Mouse (Mus musculus): ENCODE measurements at regions not wholly inside any gene's neighbourhood (a gene's known extent, or its start where the extent isn't known, plus 50 kb on each side); places are given as distances from the start of the nearest gene placed in this dataset.

GRCm38 (mm10) chr8:112427721-112428389 is 142.0 kb upstream of the Cntnap4 start:
- TF ChIP-seq CTCF (IDR thresholded peaks at IDR 0.05; ENCODE audit: borderline replicate concordance, insufficient read depth, low read length) (no peak), POLR2A (IDR thresholded peaks at IDR 0.05; ENCODE audit: low read depth, low read length) (no peak)
- Histone ChIP-seq H3K4me1 (ENCODE audit: control insufficient read depth, insufficient read depth, low read length) (no peaks in the 10 kb centered on the region), H3K4me3 (ENCODE audit: insufficient read depth, low read length) (no peak overlapping the region), H3K27ac (ENCODE audit: insufficient read depth, low read length) (no peak overlapping the region)

DNA sequence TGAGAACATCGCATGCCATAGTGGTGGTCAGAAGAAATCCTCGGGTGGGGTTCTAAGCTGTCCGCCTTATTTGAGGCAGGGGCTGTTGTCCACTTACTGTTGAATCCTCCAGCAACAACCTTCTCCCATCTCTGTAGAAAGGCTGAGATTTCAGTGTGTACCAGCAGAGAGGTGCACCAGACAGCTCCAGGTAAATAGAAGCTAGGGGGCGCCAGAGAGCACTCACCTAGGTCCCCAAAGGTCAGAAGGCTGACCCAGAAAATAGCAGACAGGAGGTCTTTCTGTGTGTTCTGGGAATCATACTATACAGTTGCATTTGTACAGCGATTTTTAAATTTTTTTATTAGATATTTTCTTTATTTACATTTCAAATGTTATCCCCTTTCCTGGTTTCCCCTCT is 157.9 kb upstream of the Cntnap4 start:
- TF ChIP-seq CTCF (IDR thresholded peaks at IDR 0.05; ENCODE audit: borderline replicate concordance, insufficient read depth, low read length): no peak
- no peak for TF ChIP-seq POLR2A (IDR thresholded peaks at IDR 0.05; ENCODE audit: low read depth, low read length)
- Histone ChIP-seq H3K4me3 (ENCODE audit: insufficient read depth, low read length) (no peak overlapping the region), H3K27ac (ENCODE audit: insufficient read depth, low read length) (no peak overlapping the region), H3K4me1 (ENCODE audit: control insufficient read depth, insufficient read depth, low read length) (no peaks in the 10 kb centered on the region)

GRCm38 (mm10) chr8:112411213-112411612 is 158.6 kb upstream of the Cntnap4 start:
- H3K27ac ChIP-seq (ENCODE audit: insufficient read depth, low read length): no peak overlapping the region
- no peaks in the 10 kb centered on the region for H3K4me1 ChIP-seq (ENCODE audit: control insufficient read depth, insufficient read depth, low read length)
- TF ChIP-seq CTCF (IDR thresholded peaks at IDR 0.05; ENCODE audit: borderline replicate concordance, insufficient read depth, low read length) (peak; percentile 31; the same call in 1 of the 2 replicates), POLR2A (IDR thresholded peaks at IDR 0.05; ENCODE audit: low read depth, low read length) (no peak)
- no peak overlapping the region for H3K4me3 ChIP-seq (ENCODE audit: insufficient read depth, low read length)

GRCm38 (mm10) chr8:112408211-112408735 is 161.6 kb upstream of the Cntnap4 start:
- Histone ChIP-seq H3K27ac (ENCODE audit: insufficient read depth, low read length) (no peak overlapping the region), H3K4me3 (ENCODE audit: insufficient read depth, low read length) (no peak overlapping the region), H3K4me1 (ENCODE audit: control insufficient read depth, insufficient read depth, low read length) (no peaks in the 10 kb centered on the region)
- no peak for TF ChIP-seq CTCF (IDR thresholded peaks at IDR 0.05; ENCODE audit: borderline replicate concordance, insufficient read depth, low read length)
- TF ChIP-seq POLR2A (IDR thresholded peaks at IDR 0.05; ENCODE audit: low read depth, low read length): no peak

- Histone ChIP-seq H3K27ac (ENCODE audit: insufficient read depth, low read length) (no peak overlapping the region), H3K4me3 (ENCODE audit: insufficient read depth, low read length) (no peak overlapping the region), H3K4me1 (ENCODE audit: control insufficient read depth, insufficient read depth, low read length) (no peaks in the 10 kb centered on the region)
- TF ChIP-seq CTCF (IDR thresholded peaks at IDR 0.05; ENCODE audit: borderline replicate concordance, insufficient read depth, low read length): no peak
- TF ChIP-seq POLR2A (IDR thresholded peaks at IDR 0.05; ENCODE audit: low read depth, low read length): no peak
Measured at GRCm38 (mm10) chr8:112404087-112404486, 165.8 kb upstream of the Cntnap4 start.

DNA sequence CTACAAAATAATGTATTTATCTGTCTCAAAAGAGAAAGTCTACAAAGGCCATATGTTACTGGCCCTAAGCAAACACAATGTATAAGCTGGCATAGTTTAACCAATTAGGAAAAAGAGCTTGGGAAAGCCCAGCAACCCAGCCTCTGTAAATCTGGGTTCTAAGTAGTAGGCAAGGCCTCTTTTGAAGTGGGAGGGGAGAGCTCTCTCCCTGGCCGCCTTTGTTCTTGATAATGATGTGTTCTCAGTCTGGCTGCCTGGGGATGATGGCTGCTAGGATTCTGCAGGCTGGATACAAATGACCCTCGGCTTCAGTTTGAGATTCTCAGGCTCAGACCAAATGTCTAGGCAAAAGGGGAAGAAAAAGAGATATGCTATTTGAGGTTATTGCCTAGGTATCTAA is 172.4 kb upstream of the Cntnap4 start:
- TF ChIP-seq CTCF (IDR thresholded peaks at IDR 0.05; ENCODE audit: borderline replicate concordance, insufficient read depth, low read length) (no peak), POLR2A (IDR thresholded peaks at IDR 0.05; ENCODE audit: low read depth, low read length) (no peak)
- Histone ChIP-seq H3K27ac (ENCODE audit: insufficient read depth, low read length) (no peak overlapping the region), H3K4me1 (ENCODE audit: control insufficient read depth, insufficient read depth, low read length) (no peaks in the 10 kb centered on the region), H3K4me3 (ENCODE audit: insufficient read depth, low read length) (no peak overlapping the region)

GRCm38 (mm10) chr8:112390108-112390507 is 179.7 kb upstream of the Cntnap4 start:
- no peak overlapping the region for H3K4me3 ChIP-seq (ENCODE audit: insufficient read depth, low read length)
- TF ChIP-seq CTCF (IDR thresholded peaks at IDR 0.05; ENCODE audit: borderline replicate concordance, insufficient read depth, low read length) (no peak), POLR2A (IDR thresholded peaks at IDR 0.05; ENCODE audit: low read depth, low read length) (no peak)
- H3K4me1 ChIP-seq (ENCODE audit: control insufficient read depth, insufficient read depth, low read length): no peaks in the 10 kb centered on the region
- no peak overlapping the region for H3K27ac ChIP-seq (ENCODE audit: insufficient read depth, low read length)

GRCm38 (mm10) chr8:112348323-112348722 is 221.5 kb upstream of the Cntnap4 start:
- Histone ChIP-seq H3K27ac (ENCODE audit: insufficient read depth, low read length) (no peak overlapping the region), H3K4me1 (ENCODE audit: control insufficient read depth, insufficient read depth, low read length) (no peaks in the 10 kb centered on the region), H3K4me3 (ENCODE audit: insufficient read depth, low read length) (no peak overlapping the region)
- TF ChIP-seq POLR2A (IDR thresholded peaks at IDR 0.05; ENCODE audit: low read depth, low read length) (no peak), CTCF (IDR thresholded peaks at IDR 0.05; ENCODE audit: borderline replicate concordance, insufficient read depth, low read length) (no peak)

DNA sequence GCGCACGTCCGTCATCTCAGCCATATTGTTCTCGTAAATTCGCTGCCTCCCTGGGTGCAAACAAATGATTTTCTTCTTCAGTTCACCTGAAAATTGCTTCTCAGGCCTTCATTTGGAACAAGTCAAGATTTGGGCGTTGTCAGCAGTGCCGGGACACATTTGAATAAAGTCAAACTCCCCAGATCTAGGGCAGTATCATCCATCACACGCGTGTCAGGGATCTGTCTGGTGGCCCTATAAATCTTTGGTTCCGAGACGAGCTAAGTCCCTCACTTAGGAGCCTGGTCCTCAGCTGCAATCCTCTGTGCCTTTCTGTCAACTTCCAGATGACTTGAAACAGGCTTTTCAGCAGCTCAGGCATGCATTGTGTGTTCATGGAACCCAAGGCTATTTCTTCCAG is 236.7 kb upstream of the Cntnap4 start:
- TF ChIP-seq POLR2A (IDR thresholded peaks at IDR 0.05; ENCODE audit: low read depth, low read length): no peak
- TF ChIP-seq CTCF (IDR thresholded peaks at IDR 0.05; ENCODE audit: borderline replicate concordance, insufficient read depth, low read length): no peak
- Histone ChIP-seq H3K27ac (ENCODE audit: insufficient read depth, low read length) (no peak overlapping the region), H3K4me1 (ENCODE audit: control insufficient read depth, insufficient read depth, low read length) (no peaks in the 10 kb centered on the region), H3K4me3 (ENCODE audit: insufficient read depth, low read length) (no peak overlapping the region)

- H3K4me1 ChIP-seq (ENCODE audit: control insufficient read depth, insufficient read depth, low read length): no peaks in the 10 kb centered on the region
- no peak for TF ChIP-seq POLR2A (IDR thresholded peaks at IDR 0.05; ENCODE audit: low read depth, low read length)
- TF ChIP-seq CTCF (IDR thresholded peaks at IDR 0.05; ENCODE audit: borderline replicate concordance, insufficient read depth, low read length): no peak
- H3K27ac ChIP-seq (ENCODE audit: insufficient read depth, low read length): no peak overlapping the region
- no peak overlapping the region for H3K4me3 ChIP-seq (ENCODE audit: insufficient read depth, low read length)
Measured at GRCm38 (mm10) chr8:112332021-112332420, 237.8 kb upstream of the Cntnap4 start.
